Comparison of ENCODE assay signal across 10 mouse cellular contexts in genomic region chr4:139977308-139977781, GRCm38 (mm10). TPM values are rescaled to one million over a fixed set of nuclear protein-coding genes. Genes with fewer than 3 reads are reported as not detected.
DNase-seq lines count a peak whose midpoint lies in the region; ATAC-seq and TF ChIP-seq lines count a peak whose summit lies in the region.
"Had no signal": no experiment of that assay in that cellular context is flagged by ENCODE, and none has a peak within 500 bp of the region (broad histone marks: within the 10 kb centered on the region; RNA-seq: fewer than 3 reads in every experiment).

No protein-coding gene starts in this region.

- H3K36me3 ChIP-seq in forebrain, embryonic 12.5 days (replicated peaks) = no peaks in the 10 kb centered on the region
- H3K36me3 ChIP-seq in forebrain, postnatal 0 days (ENCODE audit: insufficient read depth) = no peaks in the 10 kb centered on the region
- H3K36me3 ChIP-seq in midbrain, embryonic 13.5 days = no peaks in the 10 kb centered on the region
- no peaks in the 10 kb centered on the region for H3K36me3 ChIP-seq in midbrain, embryonic 15.5 days (replicated peaks)
- no peaks in the 10 kb centered on the region for H3K36me3 ChIP-seq in stomach, postnatal 0 days (ENCODE audit: control insufficient read depth, insufficient read depth, low read length)
- H3K36me3 ChIP-seq: limb, embryonic 12.5 days had no signal

- peaks cover 26% of the 10 kb centered on the region for H3K4me1 ChIP-seq in forebrain, embryonic 12.5 days
- H3K4me1 ChIP-seq in forebrain, postnatal 0 days (ENCODE audit: insufficient read depth) = no peaks in the 10 kb centered on the region
- peaks cover 28% of the 10 kb centered on the region for H3K4me1 ChIP-seq in midbrain, embryonic 13.5 days (replicated peaks)
- H3K4me1 ChIP-seq in midbrain, embryonic 15.5 days = peaks cover 8% of the 10 kb centered on the region
- no peaks in the 10 kb centered on the region for H3K4me1 ChIP-seq in stomach, postnatal 0 days (replicated peaks; ENCODE audit: control insufficient read depth, insufficient read depth)

- H3K27me3 ChIP-seq in forebrain, embryonic 12.5 days = no peaks in the 10 kb centered on the region
- no peaks in the 10 kb centered on the region for H3K27me3 ChIP-seq in forebrain, postnatal 0 days (ENCODE audit: insufficient read depth, low read length)
- no peaks in the 10 kb centered on the region for H3K27me3 ChIP-seq in midbrain, embryonic 13.5 days
- H3K27me3 ChIP-seq in midbrain, embryonic 15.5 days (replicated peaks) = no peaks in the 10 kb centered on the region
- no peaks in the 10 kb centered on the region for H3K27me3 ChIP-seq in stomach, postnatal 0 days (ENCODE audit: control insufficient read depth, insufficient read depth, low read length)
- H3K27me3 ChIP-seq: limb, embryonic 12.5 days had no signal

- no peak for TF ChIP-seq EP300 in stomach, postnatal 0 days (optimal IDR thresholded peaks at IDR 0.05)

- 13% methylated on average over 5 of the region's 5 CpGs for WGBS in forebrain, embryonic 12.5 days
- 15% methylated on average over 5 of the region's 5 CpGs for WGBS in forebrain, postnatal 0 days
- WGBS in midbrain, embryonic 13.5 days = 8% methylated on average over 5 of the region's 5 CpGs
- 9% methylated on average over 5 of the region's 5 CpGs for WGBS in midbrain, embryonic 15.5 days
- 19% methylated on average over 5 of the region's 5 CpGs for WGBS in stomach, postnatal 0 days

- H3K9me3 ChIP-seq in forebrain, embryonic 12.5 days = no peaks in the 10 kb centered on the region
- no peaks in the 10 kb centered on the region for H3K9me3 ChIP-seq in forebrain, postnatal 0 days (ENCODE audit: low read length)
- no peaks in the 10 kb centered on the region for H3K9me3 ChIP-seq in midbrain, embryonic 13.5 days
- no peaks in the 10 kb centered on the region for H3K9me3 ChIP-seq in midbrain, embryonic 15.5 days
- H3K9me3 ChIP-seq in stomach, postnatal 0 days (ENCODE audit: control insufficient read depth, low read length) = no peaks in the 10 kb centered on the region
- H3K9me3 ChIP-seq: limb, embryonic 12.5 days had no signal

- no peak overlapping the region for H3K4me2 ChIP-seq in forebrain, embryonic 12.5 days
- no peak overlapping the region for H3K4me2 ChIP-seq in forebrain, postnatal 0 days (ENCODE audit: low read depth)
- H3K4me2 ChIP-seq in midbrain, embryonic 13.5 days (replicated peaks) = no peak overlapping the region
- no peak overlapping the region for H3K4me2 ChIP-seq in midbrain, embryonic 15.5 days
- no peak overlapping the region for H3K4me2 ChIP-seq in stomach, postnatal 0 days (replicated peaks; ENCODE audit: low read depth)
- H3K4me2 ChIP-seq: heart, embryonic 11.5 days; limb, embryonic 12.5 days had no signal

- H3K27ac ChIP-seq in forebrain, embryonic 12.5 days = peak overlapping the region; percentile 54; the same call in 1 of the 2 replicates
- no peak overlapping the region for H3K27ac ChIP-seq in forebrain, postnatal 0 days (ENCODE audit: low read depth, low read length)
- no peak overlapping the region for H3K27ac ChIP-seq in midbrain, embryonic 13.5 days
- H3K27ac ChIP-seq in midbrain, embryonic 15.5 days = no peak overlapping the region
- H3K27ac ChIP-seq in stomach, postnatal 0 days (replicated peaks) = peak overlapping the region; percentile 56
- H3K27ac ChIP-seq: limb, embryonic 12.5 days had no signal

- no peak for ATAC-seq in forebrain, embryonic 12.5 days (ENCODE audit: low FRiP score)
- no peak for ATAC-seq in forebrain, postnatal 0 days
- 0 out of 2 replicates have a peak, but pooled peaks have one; percentile 40 for ATAC-seq in midbrain, embryonic 13.5 days
- ATAC-seq in midbrain, embryonic 15.5 days (replicated peaks) = no peak
- ATAC-seq in stomach, postnatal 0 days (ENCODE audit: low FRiP score, low TSS enrichment) = peak; percentile 40; the same call in 1 of the 2 replicates

- TF ChIP-seq CTCF in forebrain, postnatal 0 days (IDR thresholded peaks at IDR 0.05; ENCODE audit: low read depth) = no peak
- TF ChIP-seq CTCF in stomach, postnatal 0 days (IDR thresholded peaks at IDR 0.05; ENCODE audit: low read depth) = no peak

- no peak overlapping the region for H3K9ac ChIP-seq in forebrain, embryonic 12.5 days
- no peak overlapping the region for H3K9ac ChIP-seq in forebrain, postnatal 0 days
- H3K9ac ChIP-seq in midbrain, embryonic 13.5 days (replicated peaks) = no peak overlapping the region
- no peak overlapping the region for H3K9ac ChIP-seq in midbrain, embryonic 15.5 days
- H3K9ac ChIP-seq in stomach, postnatal 0 days (ENCODE audit: low read length) = no peak overlapping the region
- H3K9ac ChIP-seq: limb, embryonic 12.5 days had no signal

- no peak overlapping the region for H3K4me3 ChIP-seq in forebrain, embryonic 12.5 days (replicated peaks)
- H3K4me3 ChIP-seq in forebrain, postnatal 0 days (ENCODE audit: low read depth, low read length) = no peak overlapping the region
- H3K4me3 ChIP-seq in midbrain, embryonic 13.5 days (replicated peaks) = no peak overlapping the region
- H3K4me3 ChIP-seq in midbrain, embryonic 15.5 days = no peak overlapping the region
- H3K4me3 ChIP-seq in stomach, postnatal 0 days (ENCODE audit: low read depth, low read length) = no peak overlapping the region
- H3K4me3 ChIP-seq: limb, embryonic 12.5 days had no signal

- no peak for DNase-seq in forebrain, postnatal 0 days
- peak; percentile 33 to 57 for DNase-seq in kidney, postnatal 4 days
- peak; percentile 47 for DNase-seq in stomach, postnatal 0 days (ENCODE audit: low spot score)
- no peak for DNase-seq in spleen, postnatal 4 days (ENCODE audit: low spot score in 2 of 2)
- DNase-seq in layer of hippocampus, postnatal 14 days (ENCODE audit: low spot score in 2 of 2) = no peak

RNA-seq across cellular contexts. Expression of gene Klhdc7a, which starts 9.5 kb away (rescaled TPM):
- 0.18 and 0.20 TPM in 2 replicates for polyA plus RNA-seq in forebrain, embryonic 12.5 days (2016; fragmentation: Nextera tagmentation; extraction: Ambion mirVana)
- total RNA-seq in forebrain, postnatal 0 days (2014; rRNA removed) = 0.92 and 1.0 TPM in 2 replicates
- 0.19 and 0.27 TPM in 2 replicates for polyA plus RNA-seq in forebrain, postnatal 0 days (2015; fragmentation: Nextera tagmentation; extraction: Ambion mirVana)
- polyA plus RNA-seq in midbrain, embryonic 13.5 days (2015; fragmentation: Nextera tagmentation; extraction: Ambion mirVana) = 0.46 and 0.58 TPM in 2 replicates
- 0.74 and 0.78 TPM in 2 replicates for polyA plus RNA-seq in midbrain, embryonic 15.5 days (2015; fragmentation: Nextera tagmentation; extraction: Ambion mirVana)
- polyA plus RNA-seq in stomach, postnatal 0 days (2015; fragmentation: Nextera tagmentation; extraction: Ambion mirVana) = 1.6 and 1.7 TPM in 2 replicates
- total RNA-seq in layer of hippocampus, postnatal 14 days (2021) = 1 to 10 TPM; 5.0 to 5.8 TPM
- polyA plus RNA-seq: limb, embryonic 12.5 days had no signal

Comparison
In these comparisons a context has a peak if more than half of its experiments do, and no peak if none do; other contexts are left out.
1. ATAC-seq: peak in midbrain, embryonic 13.5 days (single experiment) and stomach, postnatal 0 days (single experiment); none in forebrain, embryonic 12.5 days (single experiment), forebrain, postnatal 0 days (single experiment) and midbrain, embryonic 15.5 days (single experiment).
2. H3K27ac ChIP-seq: peak in forebrain, embryonic 12.5 days (single experiment) and stomach, postnatal 0 days (single experiment); none in forebrain, postnatal 0 days (single experiment), midbrain, embryonic 13.5 days (single experiment) and midbrain, embryonic 15.5 days (single experiment).
3. DNase-seq: peak in kidney, postnatal 4 days (2 of 2) and stomach, postnatal 0 days (single experiment); none in forebrain, postnatal 0 days (single experiment), spleen, postnatal 4 days (0 of 2) and layer of hippocampus, postnatal 14 days (0 of 2).